Mouse (Mus musculus) lung, embryonic 16.5 days (tissue): Measurements from ENCODE around the gene Cpa5. TPM values are rescaled to one million over a fixed set of nuclear protein-coding genes. Genes with fewer than 3 reads are reported as not detected.

Source experiments
- ATAC-seq: fragments of 200-750 bp; cut with Nextera tagmentation; 2 replicates; pipeline ENCODE4 v1.8.0; 2017; ENCODE audit warnings: low read depth, mild to moderate bottlenecking, moderate library complexity
- H3K27ac ChIP-seq: fragments of 300-500 bp; sonication (generic); 2 replicates; pipeline ENCODE4 v1.5.1; 2014; ENCODE audit warnings: mild to moderate bottlenecking, control low read depth, low read length
- H3K27me3 ChIP-seq: fragments of 300-500 bp; sonication (generic); 2 replicates; pipeline ENCODE4 v1.6.1; 2014; ENCODE audit warnings: low read depth, low read length, mixed read lengths; ENCODE audit not compliant: control insufficient read depth, insufficient read depth
- H3K36me3 ChIP-seq: fragments of 300-500 bp; sonication (generic); 2 replicates; pipeline ENCODE4 v1.6.1; 2014; ENCODE audit warnings: low read length; ENCODE audit not compliant: control insufficient read depth, insufficient read depth
- H3K4me1 ChIP-seq: fragments of 300-500 bp; sonication (generic); replicated peaks from 2 replicates; pipeline ENCODE4 v1.6.1; 2014; ENCODE audit warnings: low read length, mixed read lengths; ENCODE audit not compliant: control insufficient read depth, insufficient read depth
- H3K4me2 ChIP-seq: fragments of 300-500 bp; sonication (generic); 2 replicates; pipeline ENCODE4 v1.6.1; 2014; ENCODE audit warnings: low read depth, low read length, control low read depth
- H3K4me3 ChIP-seq: fragments of 300-500 bp; sonication (generic); 2 replicates; pipeline ENCODE4 v1.5.1; 2014; ENCODE audit warnings: mild to moderate bottlenecking, low read length, control low read depth
- H3K9ac ChIP-seq: fragments of 300-500 bp; sonication (generic); 2 replicates; pipeline ENCODE4 v1.6.1; 2014; ENCODE audit warnings: low read length, control low read depth
- H3K9me3 ChIP-seq: fragments of 300-500 bp; sonication (generic); 2 replicates; pipeline ENCODE4 v1.6.1; 2016; ENCODE audit warnings: low read length; ENCODE audit not compliant: control insufficient read depth
- WGBS: fragments of 180-500 bp; shearing (Covaris S2); extraction: QIAGEN DNeasy Blood & Tissue Kit; methylation state at CpG from one replicate; pipeline ENCODE4 v1.1.7; 2014; 5-methylcytosine and 5-hydroxymethylcytosine counted together
- polyA plus RNA-seq: library from polyadenylated mRNA; unstranded; fragments of >200 nt; fragmentation: Nextera tagmentation; extraction: Ambion mirVana; gene quantifications from 2 replicates; pipeline ENCODE4 v1.2.1, GENCODE M21; 2015

Cpa5 gene
- polyA plus RNA-seq, 1 experiment from 2014 or later: not detected

- no peak for ATAC-seq
- 80% methylated on average over 9 of the region's 9 CpGs for WGBS
- H3K4me1 ChIP-seq: peaks cover 3% of the 10 kb centered on the region
Observed at GRCm38 (mm10) chr6:30624763-30625162, 14.0 kb downstream of the Cpa5 start.

GRCm38 (mm10) chr6:30628152-30628551 lies 17.3 kb downstream of the Cpa5 start:
- Histone ChIP-seq H3K9ac (no peak overlapping the region), H3K27me3 (no peaks in the 10 kb centered on the region), H3K27ac (no peak overlapping the region), H3K4me2 (no peak overlapping the region), H3K36me3 (no peaks in the 10 kb centered on the region), H3K4me3 (no peak overlapping the region), H3K9me3 (no peaks in the 10 kb centered on the region), H3K4me1 (no peaks in the 10 kb centered on the region)
- 29% methylated on average over 6 of the region's 6 CpGs for WGBS
- no peak for ATAC-seq

More at GRCm38 (mm10) chr6:30624763-30625162, 14.0 kb downstream of the Cpa5 start:
- no peak overlapping the region for H3K4me2 ChIP-seq
- H3K27me3 ChIP-seq: no peaks in the 10 kb centered on the region
- H3K27ac ChIP-seq: no peak overlapping the region
- no peak overlapping the region for H3K4me3 ChIP-seq
- H3K9me3 ChIP-seq: no peaks in the 10 kb centered on the region
- no peaks in the 10 kb centered on the region for H3K36me3 ChIP-seq
- no peak overlapping the region for H3K9ac ChIP-seq

GRCm38 (mm10) chr6:30629989-30630388 lies 19.2 kb downstream of the Cpa5 start:
- H3K4me3 ChIP-seq: no peak overlapping the region
- 85% methylated on average over 1 of the region's 1 CpGs for WGBS
- H3K9ac ChIP-seq: no peak overlapping the region
- no peak overlapping the region for H3K4me2 ChIP-seq
- no peaks in the 10 kb centered on the region for H3K9me3 ChIP-seq
- no peaks in the 10 kb centered on the region for H3K27me3 ChIP-seq
- ATAC-seq: no peak
- H3K36me3 ChIP-seq: no peaks in the 10 kb centered on the region
- no peak overlapping the region for H3K27ac ChIP-seq
- 0 out of 2 replicates have a peak, but pooled peaks cover 5% of the 10 kb centered on the region for H3K4me1 ChIP-seq

- peak overlapping the region; percentile 36 for H3K27ac ChIP-seq
- 14% methylated on average over 8 of the region's 8 CpGs for WGBS
- H3K9me3 ChIP-seq: no peaks in the 10 kb centered on the region
- H3K27me3 ChIP-seq: no peaks in the 10 kb centered on the region
- H3K4me1 ChIP-seq: peaks cover 21% of the 10 kb centered on the region
- no peak overlapping the region for H3K4me2 ChIP-seq
- no peak overlapping the region for H3K4me3 ChIP-seq
- no peaks in the 10 kb centered on the region for H3K36me3 ChIP-seq
- H3K9ac ChIP-seq: 0 out of 2 replicates have a peak overlapping the region, but pooled peaks have one; percentile 5
- ATAC-seq: peak; percentile 70
Observed at GRCm38 (mm10) chr6:30635361-30635862, 24.6 kb downstream of the Cpa5 start.

- H3K4me2 ChIP-seq: no peak overlapping the region
- ATAC-seq: peak; percentile 39
- H3K36me3 ChIP-seq: no peaks in the 10 kb centered on the region
- no peaks in the 10 kb centered on the region for H3K27me3 ChIP-seq
- peak overlapping the region; percentile 31; the same call in 1 of the 2 replicates for H3K9ac ChIP-seq
- WGBS: 40% methylated on average over 4 of the region's 4 CpGs
- H3K4me1 ChIP-seq: peaks cover 21% of the 10 kb centered on the region
- no peaks in the 10 kb centered on the region for H3K9me3 ChIP-seq
- no peak overlapping the region for H3K4me3 ChIP-seq
- H3K27ac ChIP-seq: peak overlapping the region; percentile 85
Observed at GRCm38 (mm10) chr6:30636186-30636842, 25.5 kb downstream of the Cpa5 start.

- ATAC-seq: no peak
- no peaks in the 10 kb centered on the region for H3K36me3 ChIP-seq
- no peaks in the 10 kb centered on the region for H3K27me3 ChIP-seq
- WGBS: 64% methylated on average over 5 of the region's 5 CpGs
- no peak within 1 kb of the TSS for H3K4me3 ChIP-seq
- no peak within 1 kb of the TSS for H3K9ac ChIP-seq
- peaks cover 21% of the 10 kb centered on the region for H3K4me1 ChIP-seq
- no peak within 1 kb of the TSS for H3K27ac ChIP-seq
- H3K4me2 ChIP-seq: no peak within 1 kb of the TSS
- H3K9me3 ChIP-seq: no peaks in the 10 kb centered on the region
Observed at GRCm38 (mm10) chr6:30638674-30639268, 28.0 kb downstream of the Cpa5 start, which contains the start of gene Cpa1. TSS of gene Cpa1 (plus strand) at chr6:30639218.

GRCm38 (mm10) chr6:30643694-30644460 lies 33.1 kb downstream of the Cpa5 start:
- H3K27me3 ChIP-seq: no peaks in the 10 kb centered on the region
- no peak overlapping the region for H3K27ac ChIP-seq
- no peak overlapping the region for H3K4me3 ChIP-seq
- no peak overlapping the region for H3K4me2 ChIP-seq
- no peaks in the 10 kb centered on the region for H3K9me3 ChIP-seq
- H3K4me1 ChIP-seq: no peaks in the 10 kb centered on the region
- WGBS: 62% methylated on average over 12 of the region's 12 CpGs
- peak; percentile 55 for ATAC-seq
- H3K9ac ChIP-seq: no peak overlapping the region
- no peaks in the 10 kb centered on the region for H3K36me3 ChIP-seq

GRCm38 (mm10) chr6:30644462-30644861 lies 33.7 kb downstream of the Cpa5 start:
- Histone ChIP-seq H3K4me3 (no peak overlapping the region), H3K4me2 (no peak overlapping the region), H3K27me3 (no peaks in the 10 kb centered on the region), H3K27ac (no peak overlapping the region), H3K9me3 (no peaks in the 10 kb centered on the region), H3K4me1 (no peaks in the 10 kb centered on the region), H3K36me3 (no peaks in the 10 kb centered on the region), H3K9ac (no peak overlapping the region)
- WGBS: 85% methylated on average over 3 of the region's 3 CpGs
- ATAC-seq: no peak

GRCm38 (mm10) chr6:30645379-30645778 lies 34.6 kb downstream of the Cpa5 start:
- Histone ChIP-seq H3K4me3 (no peak overlapping the region), H3K36me3 (no peaks in the 10 kb centered on the region), H3K4me2 (no peak overlapping the region), H3K27me3 (no peaks in the 10 kb centered on the region), H3K27ac (no peak overlapping the region), H3K4me1 (no peaks in the 10 kb centered on the region), H3K9ac (no peak overlapping the region), H3K9me3 (no peaks in the 10 kb centered on the region)
- WGBS: 82% methylated on average over 6 of the region's 6 CpGs
- no peak for ATAC-seq
